Mouse (Mus musculus): ENCODE data around the gene Myo5c.

DNA sequence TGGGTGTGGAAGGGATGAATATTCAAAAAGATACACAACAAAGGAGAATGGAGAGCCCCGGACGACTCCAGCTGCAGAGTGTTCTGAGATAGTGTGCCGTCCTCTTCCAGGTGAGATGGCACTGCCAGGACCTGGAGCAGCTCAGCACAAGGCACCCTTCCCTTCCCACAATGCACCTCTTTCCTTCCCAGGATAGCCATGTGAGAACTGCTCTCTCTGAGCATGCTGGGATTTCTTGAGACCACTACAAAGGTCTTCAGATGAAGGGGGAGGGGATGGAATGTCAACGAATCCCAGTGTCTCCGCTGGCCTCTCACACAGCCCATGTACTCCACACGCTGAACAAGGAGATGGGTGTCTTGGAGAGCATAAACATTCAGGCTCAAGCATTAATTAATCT lies 55.8 kb downstream of the Myo5c start:
- TF ChIP-seq CTCF (IDR thresholded peaks at IDR 0.05; ENCODE audit: control insufficient read depth, insufficient read depth, low read length): no peak
- no peak for TF ChIP-seq POLR2A (IDR thresholded peaks at IDR 0.05; ENCODE audit: borderline replicate concordance, control insufficient read depth, low read depth, low read length)
